Mouse (Mus musculus) heart, postnatal 0 days (tissue): ENCODE data around the gene Lap3. TPM values are rescaled to one million over a fixed set of nuclear protein-coding genes. Genes with fewer than 3 reads are reported as not detected.

ENCODE experiments used
- ATAC-seq: fragments of 200-750 bp; cut with Nextera tagmentation; 2 replicates; pipeline ENCODE4 v1.8.0; 2017; ENCODE audit warnings: low read depth, moderate number of reproducible peaks, moderate library complexity; ENCODE audit not compliant: insufficient read depth
- DNase-seq: peaks from one replicate; pipeline ENCODE4 v3.0.0-alpha.2; 2016; ENCODE audit warnings: low spot score
- H3K27ac ChIP-seq: fragments of 300-500 bp; sonication (generic); 2 replicates; pipeline ENCODE4 v1.5.1; 2014; ENCODE audit warnings: low read depth, mild to moderate bottlenecking
- H3K27me3 ChIP-seq: fragments of 300-500 bp; sonication (generic); 2 replicates; pipeline ENCODE4 v1.6.1; 2014; ENCODE audit warnings: low read length, mixed read lengths; ENCODE audit not compliant: control insufficient read depth, insufficient read depth
- H3K36me3 ChIP-seq: fragments of 300-500 bp; sonication (generic); replicated peaks from 2 replicates; pipeline ENCODE4 v1.6.1; 2014; ENCODE audit warnings: low read length, mixed read lengths; ENCODE audit not compliant: control insufficient read depth, insufficient read depth
- H3K4me1 ChIP-seq: fragments of 300-500 bp; sonication (generic); 2 replicates; pipeline ENCODE4 v1.6.1; 2014; ENCODE audit warnings: antibody characterized with exemption; ENCODE audit not compliant: control insufficient read depth, insufficient read depth
- H3K4me2 ChIP-seq: fragments of 300-500 bp; sonication (generic); 2 replicates; pipeline ENCODE4 v1.6.1; 2014; ENCODE audit warnings: low read depth, mild to moderate bottlenecking, low read length, moderate library complexity
- H3K4me3 ChIP-seq: fragments of 300-500 bp; sonication (generic); 2 replicates; pipeline ENCODE4 v1.5.1; 2014; ENCODE audit warnings: low read depth, low read length
- H3K9ac ChIP-seq: fragments of 300-500 bp; sonication (generic); replicated peaks from 2 replicates; pipeline ENCODE4 v1.6.1; 2014; ENCODE audit warnings: low read depth, low read length, mixed read lengths
- H3K9me3 ChIP-seq: fragments of 300-500 bp; sonication (generic); replicated peaks from 2 replicates; pipeline ENCODE4 v1.6.1; 2016; ENCODE audit warnings: low read length; ENCODE audit not compliant: control insufficient read depth
- CTCF ChIP-seq: IDR thresholded peaks from 2 replicates; pipeline ENCODE4 v1.5.1; 2016; ENCODE audit warnings: antibody characterized with exemption, control low read depth, low read depth
- EP300 ChIP-seq: IDR thresholded peaks from 2 replicates; pipeline ENCODE4 v1.6.1; 2016; ENCODE audit warnings: antibody characterized with exemption, low read depth
- WGBS: fragments of 180-500 bp; shearing (Covaris S2); extraction: QIAGEN DNeasy Blood & Tissue Kit; methylation state at CpG from one replicate; pipeline ENCODE4 v1.1.7; 2014; 5-methylcytosine and 5-hydroxymethylcytosine counted together
- polyA plus RNA-seq: library from polyadenylated mRNA; unstranded; fragments of >200 nt; fragmentation: Nextera tagmentation; extraction: Ambion mirVana; gene quantifications from 2 replicates; pipeline ENCODE4 v1.2.1, GENCODE M21; 2015
- total RNA-seq: library from RNA; depleted of rRNA; stranded (reverse); fragments of >200 nt; gene quantifications from 2 replicates; pipeline ENCODE4 v1.2.3, GENCODE M21; 2014; ENCODE audit warnings: low replicate concordance; rRNA removed

The Lap3 gene
- 28.7 and 37.6 TPM in 2 replicates for total RNA-seq
- polyA plus RNA-seq: 56.0 and 57.2 TPM in 2 replicates

DNA sequence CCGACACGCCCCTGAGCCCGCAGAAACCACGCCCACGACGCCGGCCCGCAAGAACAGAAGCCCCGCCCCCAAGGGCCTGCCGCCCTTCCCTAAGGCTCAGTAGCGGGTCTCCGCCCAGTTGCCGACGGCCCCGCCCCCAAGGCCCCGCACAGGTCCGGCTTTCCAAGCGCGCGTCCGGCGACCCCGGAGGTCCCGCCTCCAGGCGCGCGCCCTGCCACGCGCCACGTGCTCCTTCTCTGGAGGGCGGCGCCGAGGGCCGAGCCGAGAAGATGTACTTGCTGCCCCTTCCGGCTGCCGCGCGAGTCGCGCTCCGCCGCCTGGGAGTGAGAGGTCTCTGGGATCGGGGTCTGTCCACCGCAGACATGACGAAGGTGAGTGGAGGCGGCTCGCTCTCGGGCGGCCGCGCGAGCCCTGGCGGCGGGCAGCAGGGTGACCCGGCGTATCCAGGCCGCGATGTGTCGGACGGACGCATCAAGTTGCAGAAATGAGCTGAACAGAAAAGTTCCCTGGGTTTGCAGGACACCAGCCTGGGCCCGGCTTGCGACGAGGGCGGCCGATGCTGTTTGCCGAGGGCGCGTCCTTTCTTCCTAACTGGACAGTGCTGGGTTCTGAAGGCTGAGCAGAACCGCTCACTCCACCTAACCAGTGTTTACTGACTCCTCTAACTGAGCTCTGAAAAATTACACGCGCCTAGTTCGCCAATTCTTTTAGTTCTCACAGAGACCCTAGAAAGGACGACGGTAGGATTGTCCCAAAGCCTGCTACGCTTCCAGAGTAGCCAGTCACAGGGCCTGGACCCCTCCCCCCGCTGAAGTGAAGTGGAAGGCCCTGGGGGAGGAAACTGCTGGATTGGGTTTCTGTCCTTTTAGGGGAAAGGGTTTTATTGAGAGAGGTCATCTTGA, at the start of gene Lap3:
Lap3 (plus strand) TSS at position 184 of the 902 bp plus-strand sequence.
- Histone ChIP-seq H3K27ac (peak within 1 kb of the TSS; percentile 68), H3K4me2 (peak within 1 kb of the TSS; percentile 84), H3K4me1 (peaks cover 9% of the 10 kb centered on the region; the same call in 1 of the 2 replicates), H3K9me3 (no peaks in the 10 kb centered on the region), H3K9ac (peak within 1 kb of the TSS; percentile 73), H3K27me3 (no peaks in the 10 kb centered on the region), H3K4me3 (peak within 1 kb of the TSS; percentile 68), H3K36me3 (peaks cover 25% of the 10 kb centered on the region)
- DNase-seq: peak; percentile 96
- WGBS: under 1% methylated on average over 78 of the region's 78 CpGs
- TF ChIP-seq EP300: 0 out of 2 replicates have a peak, but pooled peaks have one; percentile 13
- TF ChIP-seq CTCF: peak; percentile 40
- ATAC-seq: peak; percentile 97

DNA sequence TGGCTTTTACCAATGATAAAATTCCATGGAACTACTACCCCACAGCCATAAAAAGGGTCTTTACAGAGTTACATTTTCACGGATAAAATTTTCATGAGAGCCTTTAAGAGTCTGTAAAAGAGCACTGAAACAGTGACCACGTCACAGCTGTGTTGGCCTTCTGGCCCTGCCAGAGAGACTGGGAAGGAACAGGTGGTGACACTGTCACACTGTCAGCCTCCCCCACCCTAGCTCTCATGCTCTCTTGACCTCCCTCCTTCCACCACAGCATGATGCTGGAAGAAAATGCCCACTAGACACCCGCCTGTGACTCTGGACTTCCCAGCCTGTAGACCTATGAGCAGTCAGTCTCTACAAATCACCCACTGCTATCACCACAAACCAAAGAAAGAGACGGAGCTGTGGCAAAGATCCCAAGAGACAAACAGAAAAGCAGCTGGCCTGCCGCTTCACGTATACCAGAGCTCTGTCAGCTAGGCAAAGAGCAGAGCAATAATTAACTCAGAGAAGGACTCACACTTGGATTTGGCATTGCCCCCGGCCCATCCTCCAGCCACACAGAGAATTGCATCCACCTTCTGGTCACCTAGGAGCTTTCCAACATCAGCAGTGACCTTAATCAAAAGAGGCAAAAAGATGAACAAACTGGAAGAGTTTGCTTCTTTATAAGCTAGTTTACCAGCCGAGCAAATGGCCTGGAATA, 48.9 kb upstream of the Lap3 start:
- TF ChIP-seq EP300 (no peak), CTCF (no peak)
- H3K27ac ChIP-seq: no peak overlapping the region
- no peak for DNase-seq
- ATAC-seq: no peak
- no peak overlapping the region for H3K4me2 ChIP-seq
- H3K4me3 ChIP-seq: no peak overlapping the region
- 86% methylated on average over 8 of the region's 8 CpGs for WGBS
- peaks cover 12% of the 10 kb centered on the region for H3K4me1 ChIP-seq
- no peak overlapping the region for H3K9ac ChIP-seq
- no peaks in the 10 kb centered on the region for H3K27me3 ChIP-seq
- H3K36me3 ChIP-seq: peaks cover 44% of the 10 kb centered on the region
- no peaks in the 10 kb centered on the region for H3K9me3 ChIP-seq

DNA sequence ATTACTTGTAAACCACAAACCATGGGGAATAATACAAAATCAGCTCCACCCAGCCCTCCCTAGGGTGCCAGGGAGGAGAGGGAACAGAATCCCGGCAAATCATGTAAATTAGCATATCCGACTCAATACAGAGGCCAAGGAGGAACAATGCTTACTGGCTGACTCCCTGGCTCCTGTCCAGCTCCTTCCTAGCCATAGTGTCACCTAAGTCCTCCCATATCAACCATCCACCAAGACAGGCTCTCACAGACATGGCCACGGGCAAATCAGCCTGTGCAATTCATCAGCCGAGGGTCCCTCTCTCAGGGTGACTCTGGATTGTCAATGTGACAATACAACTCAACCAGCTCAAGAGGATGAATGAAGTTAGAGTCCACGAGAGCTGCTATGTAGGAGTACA, 44.5 kb upstream of the Lap3 start:
- ATAC-seq (no peak), DNase-seq (no peak)
- Histone ChIP-seq H3K27ac (no peak overlapping the region), H3K27me3 (no peaks in the 10 kb centered on the region), H3K4me3 (peak overlapping the region; percentile 77; the same call in 1 of the 2 replicates), H3K36me3 (peaks cover 24% of the 10 kb centered on the region), H3K9me3 (no peaks in the 10 kb centered on the region), H3K4me2 (peak overlapping the region; percentile 96), H3K4me1 (peaks cover 13% of the 10 kb centered on the region), H3K9ac (0 out of 2 replicates have a peak overlapping the region, but pooled peaks have one; percentile 70)
- TF ChIP-seq EP300: no peak
- no peak for TF ChIP-seq CTCF
- WGBS: 58% methylated on average over 5 of the region's 5 CpGs

DNA sequence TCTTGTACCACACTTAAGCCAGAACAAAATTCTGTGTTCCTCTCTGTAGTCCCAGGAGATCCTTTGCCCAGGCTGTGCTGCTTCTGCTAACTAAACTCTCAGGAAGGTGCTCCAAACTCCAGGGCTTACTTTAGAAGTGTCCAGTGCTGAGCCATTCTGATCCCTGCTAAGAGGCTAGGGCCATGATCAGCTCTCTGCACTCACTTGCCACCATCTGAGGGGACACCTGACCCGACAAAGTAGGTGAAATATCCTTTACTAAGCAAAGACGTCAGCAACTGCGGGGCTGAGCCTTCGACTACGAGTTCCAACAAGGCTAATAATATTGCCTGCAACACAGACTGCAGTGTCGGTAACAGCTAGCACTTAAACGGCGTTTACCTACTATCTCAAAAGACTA, 44.0 kb upstream of the Lap3 start:
- WGBS: 1% methylated on average over 8 of the region's 8 CpGs
- peak; percentile 11 for DNase-seq
- H3K27ac ChIP-seq: peak overlapping the region; percentile 87

More for the DNA sequence above, 44.0 kb upstream of the Lap3 start:
- no peak for ATAC-seq
- Histone ChIP-seq H3K4me3 (peak overlapping the region; percentile 77), H3K9me3 (no peaks in the 10 kb centered on the region), H3K36me3 (peaks cover 19% of the 10 kb centered on the region), H3K27me3 (no peaks in the 10 kb centered on the region; the same call in 1 of the 2 replicates), H3K9ac (peak overlapping the region; percentile 70), H3K4me1 (peaks cover 13% of the 10 kb centered on the region), H3K4me2 (peak overlapping the region; percentile 96)
- TF ChIP-seq CTCF: no peak
- TF ChIP-seq EP300: no peak
